Mouse (Mus musculus) olfactory bulb, adult 2 months (tissue): ENCODE measurements around the gene Lrr1.
"Not testable (repeated sequence)": the region's sequence is repeated elsewhere in the genome, so short reads cannot be mapped to it uniquely, and the experiment has no call there.

Source experiments
- CTCF ChIP-seq: fragments of 200-500 bp; IDR thresholded peaks from 2 replicates; pipeline ENCODE4 v1.5.1; 2012; ENCODE audit warnings: low read depth, mild to moderate bottlenecking, low read length, moderate library complexity; ENCODE audit not compliant: insufficient read depth
- POLR2A ChIP-seq: fragments of 200-500 bp; IDR thresholded peaks from 2 replicates; pipeline ENCODE4 v1.6.1; 2012; ENCODE audit warnings: mild to moderate bottlenecking, low read depth, low read length, moderate library complexity; ENCODE audit not compliant: insufficient read depth

GRCm38 (mm10) chr12:69158765-69159577 lies 9.6 kb upstream of the Lrr1 start, which contains the start of gene Rps29:
- TF ChIP-seq CTCF, result not testable (repeated sequence)
- peak; percentile 73 for TF ChIP-seq POLR2A
